Mouse (Mus musculus) inflammation-experienced regulatory T-cells, adult 6 months (primary cell): ENCODE results near the gene Cipc. TPM values are rescaled to one million over a fixed set of nuclear protein-coding genes. Genes with fewer than 3 reads are reported as not detected.

ENCODE experiments used
- ATAC-seq: one replicate; pipeline ENCODE4 v1.8.0; 2017
- polyA plus RNA-seq, 3 experiments: library from polyadenylated mRNA; unstranded; fragments of 100-300 nt; shearing (Covaris generic); gene quantifications; one replicate each; pipeline ENCODE4 v1.2.1; 2017

Cipc gene
- polyA plus RNA-seq, 3 experiments from 2014 or later: 20.2 to 29.2 (median 28.3) TPM

GRCm38 (mm10) chr12:86961589-86962344, 14.9 kb downstream of the Cipc start:
- ATAC-seq: no peak

GRCm38 (mm10) chr12:86964278-86965057, 17.6 kb downstream of the Cipc start:
- no peak for ATAC-seq

GRCm38 (mm10) chr12:86965237-86965799, 18.5 kb downstream of the Cipc start:
- ATAC-seq: no peak

GRCm38 (mm10) chr12:86968468-86969219, 21.8 kb downstream of the Cipc start:
- ATAC-seq: no peak

GRCm38 (mm10) chr12:86969220-86969601, 22.4 kb downstream of the Cipc start:
- ATAC-seq: no peak

GRCm38 (mm10) chr12:86971089-86971488, 24.2 kb downstream of the Cipc start:
- ATAC-seq: peak; percentile 56

GRCm38 (mm10) chr12:86973216-86973615, 26.4 kb downstream of the Cipc start:
- no peak for ATAC-seq

GRCm38 (mm10) chr12:86973706-86974105, 26.9 kb downstream of the Cipc start:
- no peak for ATAC-seq

GRCm38 (mm10) chr12:86974387-86975288, 27.8 kb downstream of the Cipc start:
- ATAC-seq: no peak

- ATAC-seq: no peak
Measured at GRCm38 (mm10) chr12:86975761-86976160, 28.9 kb downstream of the Cipc start.

- no peak for ATAC-seq
Measured at GRCm38 (mm10) chr12:86976511-86977168, 29.8 kb downstream of the Cipc start.

- ATAC-seq: no peak
Measured at GRCm38 (mm10) chr12:86977833-86978232, 31.0 kb downstream of the Cipc start.

- no peak for ATAC-seq
Measured at GRCm38 (mm10) chr12:86981180-86981579, 34.3 kb downstream of the Cipc start.

- ATAC-seq: no peak
Measured at GRCm38 (mm10) chr12:86983470-86984193, 36.8 kb downstream of the Cipc start.

GRCm38 (mm10) chr12:86984194-86984555, 37.3 kb downstream of the Cipc start:
- ATAC-seq: no peak

- no peak for ATAC-seq
Measured at GRCm38 (mm10) chr12:86986562-86986961, 39.7 kb downstream of the Cipc start.

GRCm38 (mm10) chr12:86988227-86988626, 41.4 kb downstream of the Cipc start:
- no peak for ATAC-seq

- ATAC-seq: no peak
Measured at GRCm38 (mm10) chr12:86989378-86989777, 42.5 kb downstream of the Cipc start.

- ATAC-seq: no peak
Measured at GRCm38 (mm10) chr12:86989890-86990754, 43.3 kb downstream of the Cipc start, which contains the start of gene Zdhhc22. Gene Zdhhc22 (minus strand): TSS chr12:86990430.

GRCm38 (mm10) chr12:86990755-86991110, 43.9 kb downstream of the Cipc start:
- no peak for ATAC-seq
